In the genomic region with DNA sequence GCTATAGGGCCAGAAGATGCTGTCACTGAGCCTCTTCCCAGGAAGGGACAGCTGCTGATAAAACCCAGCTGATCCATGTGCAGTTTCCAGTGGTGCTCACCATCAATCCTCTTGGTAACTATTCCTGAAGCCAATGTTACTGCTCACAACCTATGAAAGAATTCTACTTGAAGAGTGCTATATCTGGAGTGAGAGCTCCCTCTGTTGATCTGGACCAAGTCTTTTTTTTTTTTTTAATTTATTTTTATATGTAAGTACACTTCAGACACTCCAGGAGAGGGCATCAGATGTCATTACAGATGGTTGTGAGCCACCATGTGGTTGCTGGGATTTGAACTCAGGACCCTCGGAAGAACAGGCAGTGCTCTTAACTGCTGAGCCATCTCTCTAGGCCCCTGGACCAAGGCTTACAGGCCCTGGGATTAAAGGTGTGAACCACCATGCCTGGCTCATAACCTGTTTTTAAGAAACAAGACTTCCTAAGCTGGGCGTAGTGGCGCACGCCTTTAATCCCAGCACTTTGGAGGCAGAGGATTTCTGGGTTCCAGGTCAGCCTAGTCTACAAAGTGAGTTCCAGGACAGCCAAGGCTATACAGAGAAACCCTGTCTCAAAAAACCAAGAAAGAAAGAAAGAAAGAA, we compare ENCODE assay signal across 14 mouse cellular contexts. TPM values are rescaled to one million over a fixed set of nuclear protein-coding genes. Genes with fewer than 3 reads are reported as not detected.
DNase-seq lines count a peak whose midpoint lies in the region; ATAC-seq and TF ChIP-seq lines count a peak whose summit lies in the region.
"Had no signal": no experiment of that assay in that cellular context is flagged by ENCODE, and none has a peak within 500 bp of the region (broad histone marks: within the 10 kb centered on the region; RNA-seq: fewer than 3 reads in every experiment).

No protein-coding gene starts in this region.

- TF ChIP-seq POLR2A in MEL (IDR thresholded peaks at IDR 0.05; ENCODE audit: control insufficient read depth in 1 of 2, insufficient read depth in 1 of 2, low read depth in 1 of 2, low read length in 2 of 2, poor library complexity in 1 of 2) = no peak

- H3K27ac ChIP-seq in gastrocnemius, adult 2 months = no peak overlapping the region
- H3K27ac ChIP-seq in lung, embryonic 14.5 days (ENCODE audit: low read depth) = no peak overlapping the region
- H3K27ac ChIP-seq in MEL (ENCODE audit: control insufficient read depth, low read depth, low read length) = no peak overlapping the region
- H3K27ac ChIP-seq: limb, embryonic 15.5 days had no signal

- H3K36me3 ChIP-seq in lung, embryonic 14.5 days (ENCODE audit: insufficient read depth) = no peaks in the 10 kb centered on the region
- H3K36me3 ChIP-seq in MEL (ENCODE audit: control insufficient read depth in 1 of 2, insufficient read depth in 2 of 2, low read length in 2 of 2) = peaks cover 0 to 9% of the 10 kb centered on the region in 2 experiments; a peak in 2 of 4 replicates
- H3K36me3 ChIP-seq: limb, embryonic 15.5 days had no signal

- no peak for DNase-seq in gastrocnemius, adult 2 months
- DNase-seq in gastrocnemius, postnatal 4 days (ENCODE audit: low spot score in 2 of 2) = no peak
- peak; percentile 41 for DNase-seq in lung, embryonic 14.5 days
- no peak for DNase-seq in lung, adult 18-20 months
- peak; percentile 49 for DNase-seq in MEL (ENCODE audit: low read depth, low spot score)
- no peak for DNase-seq in urinary bladder, adult 18-20 months (ENCODE audit: low spot score in 2 of 2)
- no peak for DNase-seq in urinary bladder, postnatal 36 days (ENCODE audit: low spot score in 2 of 2)
- DNase-seq: adrenal gland, postnatal 10 days; cerebellum, adult 9-11 months; heart, postnatal 14 days; kidney, adult 8-10 months; layer of hippocampus, postnatal 36 days had no signal

- intact Hi-C loops in gastrocnemius, adult 2 months (cut with DNase I) = loop anchor here (2.0 to 5.0 kb wide), 2 partner anchors 108 to 147 kb away; no protein-coding TSS in a partner anchor

- H3K4me3 ChIP-seq in gastrocnemius, adult 2 months = no peak overlapping the region
- no peak overlapping the region for H3K4me3 ChIP-seq in lung, embryonic 14.5 days (ENCODE audit: low read depth, low read length)
- H3K4me3 ChIP-seq in MEL (ENCODE audit: control insufficient read depth in 1 of 2, insufficient read depth in 1 of 2, low read depth in 2 of 2, low read length in 2 of 2) = no peak overlapping the region
- H3K4me3 ChIP-seq: limb, embryonic 15.5 days had no signal

- no peak for TF ChIP-seq EP300 in MEL (IDR thresholded peaks at IDR 0.05; ENCODE audit: low read depth in 1 of 2, low read length in 2 of 2)

- H3K4me2 ChIP-seq in lung, embryonic 14.5 days = no peak overlapping the region
- H3K4me2 ChIP-seq: limb, embryonic 15.5 days had no signal

- no peak for ATAC-seq in lung, embryonic 14.5 days (ENCODE audit: insufficient read depth)
- ATAC-seq in megakaryocyte, adult 5-6 weeks (ENCODE audit: poor library complexity, severe bottlenecking) = 0 out of 2 replicates have a peak, but pooled peaks have one; percentile 33

- no peaks in the 10 kb centered on the region for H3K27me3 ChIP-seq in lung, embryonic 14.5 days (ENCODE audit: insufficient read depth, low read length)
- no peaks in the 10 kb centered on the region for H3K27me3 ChIP-seq in MEL (ENCODE audit: control insufficient read depth in 1 of 2, insufficient read depth in 2 of 2, low read length in 2 of 2)
- H3K27me3 ChIP-seq: limb, embryonic 15.5 days had no signal

- peaks cover 8% of the 10 kb centered on the region; the same call in 1 of the 2 replicates for H3K9me3 ChIP-seq in lung, embryonic 14.5 days (ENCODE audit: low read depth, low read length)
- no peaks in the 10 kb centered on the region for H3K9me3 ChIP-seq in MEL (replicated peaks; ENCODE audit: insufficient read depth, low read length)

- H3K79me2 ChIP-seq in MEL (ENCODE audit: control insufficient read depth, insufficient read depth, low read length, poor library complexity) = no peaks in the 10 kb centered on the region

- no peaks in the 10 kb centered on the region for H3K4me1 ChIP-seq in lung, embryonic 14.5 days (ENCODE audit: insufficient read depth)
- peaks cover 0 to 16% of the 10 kb centered on the region in 2 experiments; a peak in 2 of 4 replicates for H3K4me1 ChIP-seq in MEL (ENCODE audit: control insufficient read depth in 1 of 2, insufficient read depth in 2 of 2, low read length in 2 of 2)
- H3K4me1 ChIP-seq: limb, embryonic 15.5 days had no signal

- 90% methylated on average over 4 of the region's 4 CpGs for WGBS in lung, embryonic 14.5 days

- peak; percentile 60 for TF ChIP-seq CTCF in gastrocnemius, adult 2 months (IDR thresholded peaks at IDR 0.05)
- TF ChIP-seq CTCF in lung, embryonic 14.5 days (IDR thresholded peaks at IDR 0.05; ENCODE audit: low read depth) = peak; percentile 30; the same call in 1 of the 2 replicates
- peak in 1 of 3 experiments; percentile 56; a peak in 2 of 6 replicates for TF ChIP-seq CTCF in MEL (IDR thresholded peaks at IDR 0.05 in 2 of 3, conservative IDR thresholded peaks at IDR 0.05 in 1 of 3; ENCODE audit: control insufficient read depth in 1 of 3, insufficient read depth in 1 of 3, low read depth in 2 of 3, low read length in 3 of 3, poor library complexity in 1 of 3, severe bottlenecking in 1 of 3)

- TF ChIP-seq RAD21 in MEL (IDR thresholded peaks at IDR 0.05; ENCODE audit: low read depth, low read length) = peak; percentile 67

- H3K9ac ChIP-seq in lung, embryonic 14.5 days = no peak overlapping the region
- H3K9ac ChIP-seq in MEL (ENCODE audit: control insufficient read depth, low read depth, low read length, poor library complexity, severe bottlenecking) = no peak overlapping the region
- H3K9ac ChIP-seq: limb, embryonic 15.5 days had no signal

TF ChIP-seq in MEL, 35 proteins besides CTCF, POLR2A, EP300 and RAD21:
- TF ChIP-seq MAX (IDR thresholded peaks at IDR 0.05; ENCODE audit: low read length) = no peak
- no peak for TF ChIP-seq CHD1 (IDR thresholded peaks at IDR 0.05; ENCODE audit: low read depth, low read length)
- TF ChIP-seq ZC3H11A (IDR thresholded peaks at IDR 0.05; ENCODE audit: low read depth, low read length) = peak; percentile 44
- peak; percentile 87 for TF ChIP-seq ZNF384 (IDR thresholded peaks at IDR 0.05; ENCODE audit: low read depth, low read length)
- TF ChIP-seq SMC3 (IDR thresholded peaks at IDR 0.05; ENCODE audit: low read depth, low read length) = peak; percentile 53

RNA-seq across cellular contexts. Expression of gene Snapc3, which starts 7.5 kb away (rescaled TPM):
- 10 to 100 TPM in 1 of 2 experiments, 1 to 10 TPM in 1; 9.6 to 10.8 TPM for total RNA-seq in gastrocnemius, adult 2 months (2021)
- total RNA-seq in gastrocnemius, postnatal 4 days (2021) = 10 to 100 TPM; 23.5 to 30.2 TPM
- 46.2 and 48.9 TPM in 2 replicates for polyA plus RNA-seq in lung, embryonic 14.5 days (2014; fragmentation: Nextera tagmentation; extraction: Ambion mirVana)
- total RNA-seq in MEL (2012; rRNA removed) = 15.3 and 16.9 TPM in 2 replicates
- polyA plus RNA-seq in MEL (2012; ENCODE audit: insufficient read depth in 1 of 2, insufficient read length in 2 of 2, low read depth in 1 of 2, low replicate concordance in 2 of 2, missing spikeins in 1 of 2) = 10 to 100 TPM in 1 of 2 experiments, not detected in 1; 12.0 TPM
- 22.7 and 29.1 TPM in 2 replicates for total RNA-seq in megakaryocyte, adult 5-6 weeks (2015)
- 35.3 and 37.8 TPM in 2 replicates for total RNA-seq in megakaryocyte, adult 5-6 weeks (2017)

Comparison
In these comparisons a context has a peak if more than half of its experiments do, and no peak if none do; other contexts are left out.
1. DNase-seq: peak in lung, embryonic 14.5 days (single experiment) and MEL (single experiment); none in gastrocnemius, adult 2 months (single experiment), gastrocnemius, postnatal 4 days (0 of 2), lung, adult 18-20 months (0 of 2), urinary bladder, adult 18-20 months (0 of 2) and urinary bladder, postnatal 36 days (0 of 2).